Mouse (Mus musculus) CH12.LX (cell line): Measurements from ENCODE around the gene Kcne4. TPM values are rescaled to one million over a fixed set of nuclear protein-coding genes. Genes with fewer than 3 reads are reported as not detected.
A peak's percentile ranks its signal among the peaks of the same experiment; 100 is the strongest.

Experiments
- DNase-seq: peaks from one replicate; pipeline ENCODE4 v3.0.0-alpha.2; 2013; ENCODE audit errors: extremely low read depth
- H3K27ac ChIP-seq: 2 replicates; pipeline ENCODE4 v1.5.1; 2012; ENCODE audit warnings: low read depth, mild to moderate bottlenecking, control low read depth, moderate library complexity; ENCODE audit not compliant: insufficient read depth
- H3K27me3 ChIP-seq: replicated peaks from 2 replicates; pipeline ENCODE3; 2012; ENCODE audit warnings: inconsistent platforms
- H3K36me3 ChIP-seq, 2 experiments: replicated peaks in 1 of 2; 2 replicates each; pipeline versions ENCODE3 to v1.6.1; 2012; ENCODE audit warnings: inconsistent platforms in 1 of 2, low read length in 1 of 2, mild to moderate bottlenecking in 1 of 2, mixed read lengths in 1 of 2, moderate library complexity in 1 of 2; ENCODE audit not compliant: control insufficient read depth in 1 of 2, insufficient read depth in 1 of 2
- H3K4me1 ChIP-seq, 2 experiments: 2 replicates each; pipeline ENCODE4 v1.6.1; 2012; ENCODE audit warnings: inconsistent platforms in 1 of 2, moderate library complexity in 1 of 2; ENCODE audit not compliant: insufficient read depth in 2 of 2, control insufficient read depth in 1 of 2
- H3K4me2 ChIP-seq: 2 replicates; pipeline ENCODE4 v1.6.1; 2012; ENCODE audit warnings: low read depth, mild to moderate bottlenecking, control low read depth; ENCODE audit not compliant: poor library complexity, insufficient read depth, severe bottlenecking
- H3K4me3 ChIP-seq, 3 experiments: fragments of 150-350 bp in 1 of 3; sonication (generic) in 1 of 3; replicated peaks in 1 of 3; 2 replicates each; pipeline versions ENCODE3 to v1.5.1; 2011 to 2012; ENCODE audit warnings: low read depth in 2 of 3, low read length in 2 of 3, mild to moderate bottlenecking in 2 of 3, moderate library complexity in 2 of 3, control low read depth in 1 of 3, improper control_type of control experiment in 1 of 3, inconsistent platforms in 1 of 3, mixed read lengths in 1 of 3; ENCODE audit not compliant: poor library complexity in 1 of 3
- H3K79me2 ChIP-seq: replicated peaks from 2 replicates; pipeline ENCODE4 v1.6.1; 2012; ENCODE audit warnings: mild to moderate bottlenecking, moderate library complexity; ENCODE audit not compliant: control insufficient read depth, poor library complexity, insufficient read depth, severe bottlenecking; ENCODE audit errors: extremely low read depth
- H3K9ac ChIP-seq: 2 replicates; pipeline ENCODE4 v1.6.1; 2012; ENCODE audit warnings: low read depth, mild to moderate bottlenecking, control low read depth, moderate library complexity; ENCODE audit not compliant: insufficient read depth
- H3K9me3 ChIP-seq: replicated peaks from 2 replicates; pipeline ENCODE3; 2012; ENCODE audit warnings: low read length, inconsistent platforms, mixed read lengths
- CHD2 ChIP-seq: IDR thresholded peaks from 2 replicates; pipeline ENCODE4 v1.6.1; 2011; ENCODE audit warnings: low read length, improper control_type of control experiment
- CTCF ChIP-seq, 2 experiments: IDR thresholded peaks in 1 of 2; conservative IDR thresholded peaks in 1 of 2; 2 replicates each; pipeline ENCODE4 v1.5.1; 2011 to 2012; ENCODE audit warnings: low read depth in 2 of 2, low read length in 2 of 2, improper control_type of control experiment in 1 of 2, inconsistent platforms in 1 of 2, mild to moderate bottlenecking in 1 of 2, moderate library complexity in 1 of 2
- E2F4 ChIP-seq: IDR thresholded peaks from 2 replicates; pipeline ENCODE4 v1.6.1; 2011; ENCODE audit warnings: low read depth, low read length, improper control_type of control experiment; ENCODE audit not compliant: insufficient replicate concordance
- ELF1 ChIP-seq: IDR thresholded peaks from 2 replicates; pipeline ENCODE4 v1.6.1; 2014; ENCODE audit warnings: low read depth, mild to moderate bottlenecking, inconsistent platforms, low read length, improper control_type of control experiment
- EP300 ChIP-seq: IDR thresholded peaks from 2 replicates; pipeline ENCODE4 v1.6.1; 2011; ENCODE audit warnings: low read length, improper control_type of control experiment
- ETS1 ChIP-seq: conservative IDR thresholded peaks from 2 replicates; pipeline ENCODE4 v1.6.1; 2012; ENCODE audit warnings: low read depth, mild to moderate bottlenecking, inconsistent platforms, low read length, improper control_type of control experiment, moderate library complexity
- GABPA ChIP-seq: IDR thresholded peaks from 2 replicates; pipeline ENCODE4 v1.6.1; 2012; ENCODE audit warnings: low read depth, low read length, improper control_type of control experiment, inconsistent platforms; ENCODE audit not compliant: insufficient replicate concordance
- IRF4 ChIP-seq: IDR thresholded peaks from 2 replicates; pipeline ENCODE4 v1.6.1; 2014; ENCODE audit warnings: low read depth, mild to moderate bottlenecking, inconsistent platforms, low read length, improper control_type of control experiment
- JUND ChIP-seq: conservative IDR thresholded peaks from 2 replicates; pipeline ENCODE4 v1.6.1; 2011; ENCODE audit warnings: low read depth, low read length, improper control_type of control experiment
- MAZ ChIP-seq: IDR thresholded peaks from 2 replicates; pipeline ENCODE4 v1.6.1; 2012; ENCODE audit warnings: low read depth, mild to moderate bottlenecking, inconsistent platforms, low read length, improper control_type of control experiment, moderate library complexity
- MXI1 ChIP-seq: IDR thresholded peaks from 2 replicates; pipeline ENCODE4 v1.6.1; 2011; ENCODE audit warnings: mild to moderate bottlenecking, low read depth, low read length, improper control_type of control experiment
- MYC ChIP-seq: IDR thresholded peaks from 2 replicates; pipeline ENCODE4 v1.6.1; 2011; ENCODE audit warnings: low read depth, mild to moderate bottlenecking, improper control_type of control experiment, low read length
- NELFE ChIP-seq: IDR thresholded peaks from 2 replicates; pipeline ENCODE4 v1.6.1; 2011; ENCODE audit warnings: low read depth, low read length, improper control_type of control experiment
- POLR2AphosphoS2 ChIP-seq: IDR thresholded peaks from 2 replicates; pipeline ENCODE4 v1.6.1; 2011; ENCODE audit warnings: low read depth, low read length, improper control_type of control experiment
- RCOR1 ChIP-seq: conservative IDR thresholded peaks from 2 replicates; pipeline ENCODE4 v1.6.1; 2012; ENCODE audit warnings: low read depth, mild to moderate bottlenecking, inconsistent platforms, low read length, improper control_type of control experiment
- SIN3A ChIP-seq: IDR thresholded peaks from 2 replicates; pipeline ENCODE4 v1.6.1; 2012; ENCODE audit warnings: low read length, improper control_type of control experiment, inconsistent platforms
- SMC3 ChIP-seq: IDR thresholded peaks from 2 replicates; pipeline ENCODE4 v1.6.1; 2011; ENCODE audit warnings: low read depth, low read length, improper control_type of control experiment
- TBP ChIP-seq: conservative IDR thresholded peaks from 2 replicates; pipeline ENCODE4 v1.6.1; 2011; ENCODE audit warnings: low read depth, low read length, improper control_type of control experiment
- UBTF ChIP-seq: IDR thresholded peaks from 2 replicates; pipeline ENCODE4 v1.6.1; 2012; ENCODE audit warnings: low read depth, mild to moderate bottlenecking, inconsistent platforms, low read length, improper control_type of control experiment, moderate library complexity
- USF1 ChIP-seq: IDR thresholded peaks from 2 replicates; pipeline ENCODE4 v1.6.1; 2014; ENCODE audit warnings: low read depth, mild to moderate bottlenecking, inconsistent platforms, low read length, improper control_type of control experiment
- USF2 ChIP-seq: conservative IDR thresholded peaks from 2 replicates; pipeline ENCODE4 v1.6.1; 2011; ENCODE audit warnings: low read depth, low read length, improper control_type of control experiment
- ZKSCAN1 ChIP-seq: IDR thresholded peaks from 2 replicates; pipeline ENCODE4 v1.6.1; 2012; ENCODE audit warnings: low read depth, inconsistent platforms, low read length, improper control_type of control experiment, borderline replicate concordance
- ZMIZ1 ChIP-seq: IDR thresholded peaks from 2 replicates; pipeline ENCODE4 v1.6.1; 2012; ENCODE audit warnings: low read depth, mild to moderate bottlenecking, inconsistent platforms, low read length, improper control_type of control experiment
- ZNF384 ChIP-seq: IDR thresholded peaks from 2 replicates; pipeline ENCODE4 v1.6.1; 2012; ENCODE audit warnings: low read depth, low read length, improper control_type of control experiment, inconsistent platforms
- dilution Hi-C: fragments of 300-500 bp; cut with MboI; formaldehyde crosslinking; loops from 2 replicates; pipeline ENCODE4 v1.14.3; 2020; ENCODE audit warnings: low sequenced_read_pairs; ENCODE audit not compliant: extremely low pct_unique_long_range_greater_than_20kb, extremely low pct_ligation_motif_present
- in situ Hi-C: fragments of 300-500 bp; cut with MboI; formaldehyde crosslinking; loops from 3 replicates; pipeline ENCODE4 v1.14.3; 2019; ENCODE audit warnings: low sequenced_read_pairs, low pct_ligation_motif_present, low pct_unique_long_range_greater_than_20kb, mixed read lengths
- polyA plus RNA-seq: library from polyadenylated mRNA; unstranded; fragments of >175 nt; gene quantifications from 2 replicates; pipeline ENCODE4 v1.2.1, GENCODE M21; 2012; ENCODE audit warnings: low read depth; ENCODE audit not compliant: insufficient read length
- total RNA-seq, 2 experiments: library from RNA; depleted of rRNA; stranded (reverse); fragments of 300-350 nt in 1 of 2; fragments of >200 nt in 1 of 2; gene quantifications; 2 replicates each; pipeline ENCODE4 v1.2.3; 2012 to 2014

The Kcne4 gene
- total and polyA plus RNA-seq, 3 experiments, result not detected

- H3K79me2 ChIP-seq, result no peaks in the 10 kb centered on the region
- no peaks in the 10 kb centered on the region for H3K9me3 ChIP-seq
- no peak for DNase-seq
- no peak overlapping the region for H3K4me2 ChIP-seq
- H3K4me1 ChIP-seq, result peaks cover 0 to under 1% of the 10 kb centered on the region in 2 experiments; a peak in 1 of 4 replicates
- no peak for TF ChIP-seq MAZ
- TF ChIP-seq SIN3A, result no peak
- TF ChIP-seq MYC, result no peak
- TF ChIP-seq IRF4, result no peak
- TF ChIP-seq JUND, result no peak
- TF ChIP-seq MXI1, result no peak
- TF ChIP-seq SMC3, result no peak
- no peak for TF ChIP-seq CHD2
- no peak for TF ChIP-seq E2F4
- TF ChIP-seq, all 38 proteins: peak for 0
- Histone ChIP-seq H3K36me3 (no peaks in the 10 kb centered on the region), H3K9ac (no peak overlapping the region), H3K27ac (no peak overlapping the region), H3K4me3 (no peak overlapping the region), H3K27me3 (no peaks in the 10 kb centered on the region)
- in situ Hi-C loops (no loop called here), dilution Hi-C loops (no loop called here)
Measured at GRCm38 (mm10) chr1:78817756-78818155, 1.2 kb downstream of the Kcne4 start.

GRCm38 (mm10) chr1:78818630-78819526 is 2.3 kb downstream of the Kcne4 start:
- dilution Hi-C loops (no loop called here), in situ Hi-C loops (no loop called here)
- H3K4me2 ChIP-seq, result no peak overlapping the region

GRCm38 (mm10) chr1:78819592-78819991 is 3.0 kb downstream of the Kcne4 start:
- no peaks in the 10 kb centered on the region for H3K4me1 ChIP-seq
- dilution Hi-C loops (no loop called here), in situ Hi-C loops (no loop called here)
- H3K9me3 ChIP-seq, result no peaks in the 10 kb centered on the region
- H3K4me2 ChIP-seq, result no peak overlapping the region
- H3K36me3 ChIP-seq, result no peaks in the 10 kb centered on the region
- H3K9ac ChIP-seq, result no peak overlapping the region
- no peaks in the 10 kb centered on the region for H3K79me2 ChIP-seq
- no peak overlapping the region for H3K27ac ChIP-seq
- H3K4me3 ChIP-seq, result no peak overlapping the region
- peak; percentile 9 for DNase-seq
- no peaks in the 10 kb centered on the region for H3K27me3 ChIP-seq
- no peak for TF ChIP-seq TBP
- no peak for TF ChIP-seq SIN3A
- no peak for TF ChIP-seq UBTF
- no peak for TF ChIP-seq USF2
- TF ChIP-seq ELF1, result no peak
- no peak for TF ChIP-seq POLR2AphosphoS2
- TF ChIP-seq EP300, result no peak
- no peak for TF ChIP-seq IRF4
- TF ChIP-seq ETS1, result no peak; the same call in 1 of the 2 replicates
- TF ChIP-seq ZNF384, result no peak
- no peak for TF ChIP-seq E2F4
- no peak for TF ChIP-seq GABPA
- no peak for TF ChIP-seq MXI1
- no peak for TF ChIP-seq NELFE
- TF ChIP-seq CTCF (conservative IDR thresholded peaks at IDR 0.05 in 1 of 2, IDR thresholded peaks at IDR 0.05 in 1 of 2; ENCODE audit: low read depth in 2 of 2, low read length in 2 of 2), result no peak
- no peak for TF ChIP-seq RCOR1
- TF ChIP-seq USF1, result no peak
- no peak for TF ChIP-seq CHD2
- no peak for TF ChIP-seq ZKSCAN1

More at GRCm38 (mm10) chr1:78818630-78819526, 2.3 kb downstream of the Kcne4 start:
- no peaks in the 10 kb centered on the region for H3K36me3 ChIP-seq
- TF ChIP-seq EP300 (no peak), E2F4 (no peak), MXI1 (no peak), ZMIZ1 (no peak)
- no peaks in the 10 kb centered on the region for H3K4me1 ChIP-seq
- no peak for DNase-seq
- no peaks in the 10 kb centered on the region for H3K79me2 ChIP-seq
- no peak overlapping the region for H3K9ac ChIP-seq
- H3K27ac ChIP-seq, result no peak overlapping the region
- no peaks in the 10 kb centered on the region for H3K27me3 ChIP-seq
- H3K9me3 ChIP-seq, result no peaks in the 10 kb centered on the region
- no peak overlapping the region for H3K4me3 ChIP-seq
